Mouse (Mus musculus) midbrain, embryonic 14.5 days (tissue): ENCODE results near the gene D8Ertd738e. TPM values are rescaled to one million over a fixed set of nuclear protein-coding genes. Genes with fewer than 3 reads are reported as not detected.

ENCODE experiments used
- ATAC-seq: fragments of 200-750 bp; cut with Nextera tagmentation; 2 replicates; pipeline ENCODE4 v1.8.0; 2017; ENCODE audit warnings: moderate number of reproducible peaks, moderate library complexity; ENCODE audit not compliant: low FRiP score, low TSS enrichment
- DNase-seq: peaks from one replicate; pipeline ENCODE4 v3.0.0-alpha.2; 2015
- H3K27ac ChIP-seq: fragments of 300-500 bp; sonication (generic); replicated peaks from 2 replicates; pipeline ENCODE4 v1.5.1; 2014; ENCODE audit warnings: mild to moderate bottlenecking, low read depth, low read length, moderate library complexity
- H3K27me3 ChIP-seq: fragments of 300-500 bp; sonication (generic); 2 replicates; pipeline ENCODE4 v1.6.1; 2014; ENCODE audit warnings: low read length, control low read depth, mixed read lengths; ENCODE audit not compliant: control insufficient read depth, insufficient read depth
- H3K36me3 ChIP-seq: fragments of 300-500 bp; sonication (generic); 2 replicates; pipeline ENCODE4 v1.6.1; 2014; ENCODE audit warnings: low read length, control low read depth; ENCODE audit not compliant: control insufficient read depth, insufficient read depth
- H3K4me1 ChIP-seq: fragments of 300-500 bp; sonication (generic); 2 replicates; pipeline ENCODE4 v1.6.1; 2014; ENCODE audit warnings: mild to moderate bottlenecking, antibody characterized with exemption, low read length, control low read depth; ENCODE audit not compliant: control insufficient read depth, insufficient read depth
- H3K4me2 ChIP-seq: fragments of 300-500 bp; sonication (generic); 2 replicates; pipeline ENCODE4 v1.6.1; 2014; ENCODE audit warnings: mild to moderate bottlenecking, low read length, moderate library complexity
- H3K4me3 ChIP-seq: fragments of 300-500 bp; sonication (generic); replicated peaks from 2 replicates; pipeline ENCODE4 v1.5.1; 2014; ENCODE audit warnings: low read depth, low read length
- H3K9ac ChIP-seq: fragments of 300-500 bp; sonication (generic); replicated peaks from 2 replicates; pipeline ENCODE4 v1.6.1; 2014; ENCODE audit warnings: mild to moderate bottlenecking, low read length, moderate library complexity
- H3K9me3 ChIP-seq: fragments of 300-500 bp; sonication (generic); 2 replicates; pipeline ENCODE4 v1.6.1; 2016; ENCODE audit warnings: low read length, control low read depth, mixed read lengths; ENCODE audit not compliant: control insufficient read depth
- WGBS: fragments of 180-500 bp; shearing (Covaris S2); extraction: QIAGEN DNeasy Blood & Tissue Kit; methylation state at CpG from one replicate; pipeline ENCODE4 v1.1.7; 2014; 5-methylcytosine and 5-hydroxymethylcytosine counted together
- polyA plus RNA-seq: library from polyadenylated mRNA; unstranded; fragments of >200 nt; fragmentation: Nextera tagmentation; extraction: Ambion mirVana; gene quantifications from 2 replicates; pipeline ENCODE4 v1.2.1, GENCODE M21; 2014

The D8Ertd738e gene
- polyA plus RNA-seq, 1 experiment from 2014 or later: 261 TPM

DNA sequence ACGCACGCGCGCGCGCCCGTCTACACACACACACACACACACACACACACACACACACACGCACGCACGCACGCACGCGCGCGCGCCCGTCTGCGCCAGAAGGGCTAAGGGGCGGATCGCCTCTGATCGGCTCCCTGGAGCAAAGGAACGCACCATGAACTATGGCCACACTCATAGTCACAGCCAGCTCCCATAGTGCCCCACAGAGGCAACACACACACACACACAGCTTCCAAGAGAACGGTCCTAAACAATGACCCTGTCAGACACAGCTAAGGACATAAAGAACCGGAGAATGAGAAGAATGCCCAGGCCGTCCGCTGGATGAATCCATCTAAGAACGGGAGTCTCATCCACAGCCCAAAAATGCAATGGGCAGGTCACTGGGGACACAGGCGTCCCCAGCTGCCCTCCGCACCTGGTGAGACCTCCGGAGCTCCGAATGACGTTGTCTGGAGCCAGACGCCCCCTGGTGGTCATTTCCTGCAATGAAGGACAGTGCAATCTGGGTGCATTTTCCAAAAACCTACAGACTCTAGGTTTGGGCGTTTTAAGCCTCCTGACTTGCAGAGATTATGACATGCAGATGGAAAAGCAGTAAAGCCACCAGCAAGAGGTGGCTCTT lies 39.2 kb downstream of the D8Ertd738e start:
- Histone ChIP-seq H3K27me3 (no peaks in the 10 kb centered on the region), H3K36me3 (peaks cover 52% of the 10 kb centered on the region), H3K9ac (no peak overlapping the region), H3K4me3 (no peak overlapping the region), H3K27ac (no peak overlapping the region), H3K4me1 (peaks cover 5% of the 10 kb centered on the region; the same call in 1 of the 2 replicates), H3K9me3 (no peaks in the 10 kb centered on the region), H3K4me2 (peak overlapping the region; percentile 25)
- ATAC-seq (peak; percentile 24; the same call in 1 of the 2 replicates), DNase-seq (peak; percentile 90)
- 58% methylated on average over 34 of the region's 34 CpGs for WGBS

GRCm38 (mm10) chr8:84208381-84209380 lies 40.8 kb downstream of the D8Ertd738e start:
- Histone ChIP-seq H3K27me3 (no peaks in the 10 kb centered on the region), H3K9me3 (no peaks in the 10 kb centered on the region), H3K27ac (peak overlapping the region; percentile 20; the same call in 1 of the 2 replicates), H3K4me3 (no peak overlapping the region), H3K36me3 (peaks cover 39% of the 10 kb centered on the region), H3K4me1 (peaks cover 8% of the 10 kb centered on the region; the same call in 1 of the 2 replicates), H3K4me2 (no peak overlapping the region), H3K9ac (0 out of 2 replicates have a peak overlapping the region, but pooled peaks have one; percentile 0)
- WGBS: 31% methylated on average over 17 of the region's 17 CpGs
- peak; percentile 53 for DNase-seq
- no peak for ATAC-seq

GRCm38 (mm10) chr8:84207811-84208210 lies 41.7 kb downstream of the D8Ertd738e start:
- H3K9me3 ChIP-seq: no peaks in the 10 kb centered on the region
- H3K9ac ChIP-seq: no peak overlapping the region
- 55% methylated on average over 6 of the region's 7 CpGs for WGBS
- peaks cover 30% of the 10 kb centered on the region for H3K36me3 ChIP-seq
- no peaks in the 10 kb centered on the region for H3K27me3 ChIP-seq
- ATAC-seq (no peak), DNase-seq (no peak)
- no peak overlapping the region for H3K4me3 ChIP-seq
- peak overlapping the region; percentile 20; the same call in 1 of the 2 replicates for H3K27ac ChIP-seq
- H3K4me1 ChIP-seq: peaks cover 12% of the 10 kb centered on the region; the same call in 1 of the 2 replicates
- H3K4me2 ChIP-seq: no peak overlapping the region

GRCm38 (mm10) chr8:84206666-84207065 lies 42.9 kb downstream of the D8Ertd738e start:
- Histone ChIP-seq H3K4me1 (peaks cover 12% of the 10 kb centered on the region; the same call in 1 of the 2 replicates), H3K4me2 (no peak overlapping the region), H3K4me3 (no peak overlapping the region), H3K9me3 (no peaks in the 10 kb centered on the region), H3K36me3 (peaks cover 19% of the 10 kb centered on the region), H3K27me3 (no peaks in the 10 kb centered on the region; the same call in 1 of the 2 replicates), H3K9ac (no peak overlapping the region), H3K27ac (no peak overlapping the region)
- no peak for DNase-seq
- ATAC-seq: no peak
- WGBS: 83% methylated on average over 3 of the region's 3 CpGs

DNA sequence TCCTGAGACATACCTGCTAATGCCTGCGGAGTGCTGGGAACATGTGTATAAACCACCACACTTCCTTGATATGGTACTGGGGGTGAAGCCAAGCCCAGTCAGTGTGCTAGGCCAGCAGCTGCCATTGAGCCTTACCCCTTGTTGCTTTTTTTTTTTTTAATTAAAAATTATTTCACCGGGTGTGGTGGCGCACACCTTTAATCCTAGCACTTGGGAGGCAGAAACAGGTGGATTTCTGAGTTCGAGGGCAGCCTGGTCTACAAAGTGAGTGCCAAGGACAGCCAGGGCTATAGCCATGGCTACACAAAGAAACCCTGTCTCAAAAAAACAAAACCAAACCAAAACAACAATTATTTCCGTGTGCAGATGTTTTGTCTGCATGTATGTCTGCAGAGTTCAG lies 44.4 kb downstream of the D8Ertd738e start:
- WGBS: 95% methylated on average over 5 of the region's 5 CpGs
- no peak for ATAC-seq

DNA sequence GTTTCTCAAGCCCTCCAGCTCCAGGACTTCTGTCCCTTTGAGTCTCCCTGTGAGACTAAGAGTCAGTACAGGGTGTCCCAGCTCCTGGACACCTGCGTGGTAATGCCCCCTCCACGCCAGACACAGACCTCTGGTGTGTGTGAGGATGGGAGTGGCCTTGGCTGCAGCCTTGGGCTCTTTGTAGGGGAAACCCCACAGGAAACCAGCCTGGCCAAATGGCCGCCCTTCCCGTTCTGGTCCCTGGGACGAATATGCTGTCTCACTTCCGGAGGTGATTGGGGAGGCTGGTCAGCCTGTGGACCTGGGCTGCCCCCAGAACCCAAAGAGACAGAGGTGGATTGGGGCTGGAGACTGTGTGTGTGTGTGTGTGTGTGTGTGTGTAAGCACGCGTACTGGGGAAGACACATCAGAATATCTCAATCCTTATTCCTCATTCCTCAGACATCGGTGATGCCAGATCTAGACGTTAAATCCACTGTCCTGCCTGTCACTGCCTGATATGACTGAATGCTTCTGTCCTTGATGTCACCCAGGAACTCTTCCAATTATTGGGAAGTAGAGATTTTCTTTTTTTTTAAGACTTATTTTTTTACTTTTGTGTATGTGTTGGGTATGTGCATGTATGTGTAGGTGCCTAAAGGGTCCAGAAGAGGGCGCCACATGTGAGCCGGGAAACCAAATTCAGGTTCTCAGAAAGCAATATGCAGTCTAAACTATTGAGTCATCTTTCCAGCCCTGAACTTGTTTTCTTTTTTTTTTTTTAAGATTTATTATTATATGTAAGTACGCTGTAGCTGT lies 45.3 kb downstream of the D8Ertd738e start:
- WGBS: 61% methylated on average over 13 of the region's 13 CpGs
- Histone ChIP-seq H3K27ac (0 out of 2 replicates have a peak overlapping the region, but pooled peaks have one; percentile 58), H3K27me3 (no peaks in the 10 kb centered on the region; the same call in 1 of the 2 replicates), H3K4me2 (peak overlapping the region; percentile 56), H3K9me3 (no peaks in the 10 kb centered on the region), H3K36me3 (no peaks in the 10 kb centered on the region), H3K4me3 (peak overlapping the region; percentile 25), H3K4me1 (peaks cover 26% of the 10 kb centered on the region), H3K9ac (peak overlapping the region; percentile 17; the same call in 1 of the 2 replicates)
- DNase-seq (no peak), ATAC-seq (no peak)

More for the DNA sequence above, 44.4 kb downstream of the D8Ertd738e start:
- Histone ChIP-seq H3K27ac (no peak overlapping the region), H3K9me3 (no peaks in the 10 kb centered on the region), H3K9ac (no peak overlapping the region), H3K4me2 (no peak overlapping the region), H3K36me3 (peaks cover 6% of the 10 kb centered on the region; the same call in 1 of the 2 replicates), H3K4me1 (peaks cover 22% of the 10 kb centered on the region), H3K4me3 (no peak overlapping the region), H3K27me3 (no peaks in the 10 kb centered on the region; the same call in 1 of the 2 replicates)
- DNase-seq: no peak

DNA sequence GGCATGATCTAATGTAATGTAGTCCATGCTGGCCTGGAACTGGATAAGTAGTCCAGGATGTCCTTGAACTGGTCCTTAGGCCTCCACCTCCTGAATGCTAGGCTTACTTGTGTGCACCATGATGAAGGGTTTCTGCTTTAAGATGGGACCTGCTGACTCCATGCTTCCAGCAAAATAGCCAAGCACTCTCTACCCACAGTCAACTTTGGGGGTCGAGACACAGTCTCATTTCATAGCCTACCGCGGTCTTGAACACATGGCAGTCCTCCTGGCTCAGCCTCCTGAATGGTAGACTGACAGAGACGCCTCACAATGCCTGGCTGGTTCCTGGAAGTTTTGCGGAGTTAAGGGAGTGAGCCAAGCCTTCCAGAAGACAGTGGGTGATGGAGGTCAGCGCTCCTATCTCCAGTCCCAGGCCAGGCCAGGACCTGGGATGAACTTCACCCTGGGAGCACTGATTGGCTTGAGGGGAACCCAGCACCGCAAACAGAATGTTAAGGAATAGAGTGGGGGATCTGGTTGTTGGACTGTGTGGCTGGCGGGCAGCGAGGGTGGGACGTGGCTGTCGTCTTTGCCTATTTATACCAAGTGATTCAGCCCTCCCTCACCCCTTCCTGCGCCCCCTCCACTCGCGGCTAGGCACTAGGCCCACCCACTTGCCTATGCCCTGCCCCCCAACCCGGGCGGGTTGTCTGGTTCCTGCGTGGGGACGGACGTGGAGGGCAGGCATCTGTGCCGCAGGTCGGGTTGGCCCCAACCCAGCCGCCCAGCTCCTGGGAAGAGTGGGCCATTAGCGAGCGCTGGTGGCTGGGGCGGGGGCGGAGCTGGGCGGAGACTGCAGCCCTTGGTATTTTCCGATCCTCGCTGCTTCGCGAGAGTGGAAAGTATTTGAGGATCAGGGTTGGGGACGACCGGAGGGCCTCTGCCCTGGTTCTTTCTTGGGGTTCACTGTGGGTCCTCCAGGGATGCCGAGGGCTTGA lies 46.3 kb downstream of the D8Ertd738e start:
- 12% methylated on average over 34 of the region's 34 CpGs for WGBS
- DNase-seq (peak; percentile 72), ATAC-seq (peak; percentile 22; the same call in 1 of the 2 replicates)
- peak overlapping the region; percentile 56 for H3K4me2 ChIP-seq
- peak overlapping the region; percentile 17; the same call in 1 of the 2 replicates for H3K9ac ChIP-seq
- peaks cover 31% of the 10 kb centered on the region for H3K4me1 ChIP-seq
- H3K36me3 ChIP-seq: no peaks in the 10 kb centered on the region
- peak overlapping the region; percentile 25 for H3K4me3 ChIP-seq
- no peaks in the 10 kb centered on the region; the same call in 1 of the 2 replicates for H3K27me3 ChIP-seq
- peak overlapping the region; percentile 58; the same call in 1 of the 2 replicates for H3K27ac ChIP-seq
- H3K9me3 ChIP-seq: no peaks in the 10 kb centered on the region
